Mouse (Mus musculus) kidney, postnatal 25 days (tissue): ENCODE results near the gene Fgfr2.
A peak's percentile ranks its signal among the peaks of the same experiment; 100 is the strongest.

ENCODE experiments used
- DNase-seq, 2 experiments: peaks; one replicate each; pipeline ENCODE4 v3.0.0; 2021; ENCODE audit warnings: mixed read lengths in 2 of 2

Gene Fgfr2

DNA sequence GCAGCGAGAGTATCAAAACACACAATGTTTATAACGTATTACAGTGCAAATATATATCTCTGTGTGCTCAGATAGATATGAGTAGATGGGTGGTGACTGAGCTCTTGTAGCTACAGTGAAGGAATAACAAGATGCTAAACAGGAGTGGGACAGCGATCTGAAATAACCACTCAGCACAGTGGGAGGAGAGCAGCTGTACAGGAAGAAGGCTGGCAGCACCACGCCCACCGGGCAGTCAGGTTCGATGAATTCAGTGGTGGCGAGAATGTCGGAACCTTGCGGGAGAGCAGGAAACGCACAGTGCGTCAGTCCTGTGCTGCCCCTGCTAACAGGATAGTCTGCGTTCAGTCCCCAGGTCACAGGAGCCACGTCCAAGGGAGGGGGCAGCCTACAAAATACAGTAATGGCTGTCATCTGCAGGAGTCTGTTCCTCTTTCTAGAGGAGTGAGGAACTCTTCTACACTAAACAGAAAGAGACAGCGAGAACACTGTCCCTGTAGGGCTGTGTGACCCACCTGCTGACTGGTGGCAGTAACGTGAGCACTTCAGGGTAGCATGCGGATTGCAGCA is 2219.6 kb downstream of the Fgfr2 start:
- no peak for DNase-seq

DNA sequence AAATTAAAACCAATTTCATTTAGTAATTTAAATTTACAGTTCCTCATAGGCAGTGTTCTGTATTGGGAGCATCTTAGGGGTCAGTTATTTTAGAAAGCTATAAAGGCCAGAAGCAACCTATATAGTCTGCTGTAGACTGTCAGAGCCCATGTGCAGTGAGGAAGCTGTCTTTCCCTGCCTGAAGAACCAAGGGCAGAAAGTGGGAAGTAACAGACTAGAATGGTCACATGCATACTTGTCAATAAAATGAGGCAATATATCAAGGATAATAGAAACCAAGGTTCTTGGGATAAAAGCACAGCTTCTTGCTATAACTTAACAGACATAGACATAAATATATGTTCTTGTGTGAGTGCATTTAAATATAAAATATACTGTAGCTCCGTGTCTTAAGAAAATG is 2220.2 kb downstream of the Fgfr2 start:
- DNase-seq = no peak

DNA sequence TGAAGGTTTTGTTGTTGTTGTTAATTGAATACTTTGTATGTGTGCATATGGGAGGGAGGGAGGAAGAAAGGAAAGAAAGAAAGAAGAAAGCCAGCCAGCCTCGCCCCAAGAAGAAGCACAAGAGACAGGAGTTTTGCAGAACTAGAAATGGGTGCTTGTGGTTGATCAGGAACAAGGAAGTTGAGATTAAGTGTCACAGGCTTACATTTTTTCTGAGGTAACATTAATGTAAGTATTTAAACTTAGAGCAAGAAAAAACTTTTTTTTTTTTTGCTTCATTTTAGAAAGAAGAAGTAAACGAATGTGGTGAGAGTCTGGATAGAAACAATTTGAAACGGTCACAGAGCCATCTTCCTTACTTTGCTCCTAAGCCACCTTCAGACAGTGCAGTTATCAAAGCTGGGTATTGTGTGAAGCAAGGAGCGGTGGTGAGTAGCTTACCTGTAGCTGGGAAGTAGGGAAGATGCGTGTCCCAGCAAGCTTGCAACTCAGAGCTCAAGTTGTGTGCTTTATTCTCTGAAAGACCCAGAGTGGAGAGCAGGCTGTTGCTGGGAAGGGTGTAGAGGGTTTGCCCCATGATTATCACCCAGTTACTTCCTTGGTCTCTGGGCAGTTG is 2222.8 kb downstream of the Fgfr2 start:
- DNase-seq = no peak

DNA sequence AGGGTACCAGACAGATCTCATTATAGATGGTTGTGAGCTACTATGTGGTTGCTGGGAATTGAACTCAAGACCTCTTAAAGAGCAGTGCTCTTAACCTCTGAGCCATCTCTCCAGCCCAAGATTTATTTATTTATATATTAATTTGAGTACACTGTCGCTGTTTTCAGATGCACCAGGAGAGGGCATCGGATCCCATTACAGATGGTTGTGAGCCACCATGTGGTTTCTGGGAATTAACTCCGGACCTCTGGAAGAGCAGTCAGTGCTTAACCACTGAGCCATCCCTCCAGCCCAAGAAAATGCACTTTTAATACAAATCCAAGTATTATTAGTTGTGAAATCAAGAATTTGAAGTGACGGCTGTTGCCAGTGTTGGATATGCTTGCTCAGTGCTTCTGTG is 2224.8 kb downstream of the Fgfr2 start:
- peak in 1 of 2 experiments; percentile 30 for DNase-seq

DNA sequence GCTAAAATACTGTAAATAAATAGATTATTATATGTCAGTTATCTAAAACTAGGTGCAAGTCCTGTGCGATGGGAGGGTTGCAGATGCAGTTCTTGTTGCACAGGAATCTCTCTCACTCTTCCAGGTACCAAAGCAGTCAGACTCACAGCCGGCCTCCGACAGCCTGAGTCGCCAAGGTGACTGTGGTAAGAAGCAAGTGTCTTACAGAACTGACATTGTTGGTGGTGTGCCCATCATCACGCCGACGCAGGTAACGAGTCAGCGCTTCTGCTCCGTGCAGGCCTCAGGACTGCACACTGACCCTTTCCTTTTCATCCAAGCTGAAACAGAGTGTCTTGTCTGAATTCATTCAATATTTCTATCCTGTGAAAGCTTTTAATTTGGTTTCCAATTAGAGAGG is 2225.9 kb downstream of the Fgfr2 start:
- no peak for DNase-seq

DNA sequence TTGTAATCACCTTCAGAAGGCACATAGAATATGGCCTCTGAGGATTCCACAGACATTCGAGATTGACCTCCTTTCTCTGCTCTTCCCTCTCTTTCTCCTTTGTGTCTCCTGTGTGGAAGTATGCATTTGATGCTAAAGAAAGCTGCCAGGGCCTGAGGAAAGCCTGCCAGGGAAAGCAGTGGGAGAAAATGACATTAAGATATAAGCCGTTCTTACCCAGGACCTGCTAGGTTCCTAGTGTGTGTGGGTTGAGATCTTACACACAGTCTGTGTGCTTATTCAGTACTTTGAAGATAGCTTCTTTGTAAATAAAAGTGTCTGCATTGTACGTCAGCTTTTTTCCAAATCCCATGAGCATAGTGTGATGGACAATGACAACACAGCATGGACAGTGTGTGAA is 2227.1 kb downstream of the Fgfr2 start:
- DNase-seq = no peak

DNA sequence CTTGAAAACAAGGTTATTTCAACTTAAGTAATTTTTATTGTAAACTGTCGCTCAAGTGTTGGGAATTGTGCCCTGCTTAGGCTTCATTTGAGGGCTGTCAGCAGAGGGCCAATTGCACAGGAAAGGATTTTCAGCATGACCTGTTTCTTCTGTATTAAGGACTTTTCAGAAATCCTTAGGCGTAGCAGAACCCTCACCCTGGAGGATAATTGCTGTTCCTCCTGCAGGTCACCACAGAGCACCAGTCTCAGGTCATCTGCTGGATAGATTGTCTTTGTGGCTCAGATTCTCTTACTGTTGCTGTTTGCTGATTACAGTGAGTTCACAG is 2227.6 kb downstream of the Fgfr2 start:
- no peak for DNase-seq

DNA sequence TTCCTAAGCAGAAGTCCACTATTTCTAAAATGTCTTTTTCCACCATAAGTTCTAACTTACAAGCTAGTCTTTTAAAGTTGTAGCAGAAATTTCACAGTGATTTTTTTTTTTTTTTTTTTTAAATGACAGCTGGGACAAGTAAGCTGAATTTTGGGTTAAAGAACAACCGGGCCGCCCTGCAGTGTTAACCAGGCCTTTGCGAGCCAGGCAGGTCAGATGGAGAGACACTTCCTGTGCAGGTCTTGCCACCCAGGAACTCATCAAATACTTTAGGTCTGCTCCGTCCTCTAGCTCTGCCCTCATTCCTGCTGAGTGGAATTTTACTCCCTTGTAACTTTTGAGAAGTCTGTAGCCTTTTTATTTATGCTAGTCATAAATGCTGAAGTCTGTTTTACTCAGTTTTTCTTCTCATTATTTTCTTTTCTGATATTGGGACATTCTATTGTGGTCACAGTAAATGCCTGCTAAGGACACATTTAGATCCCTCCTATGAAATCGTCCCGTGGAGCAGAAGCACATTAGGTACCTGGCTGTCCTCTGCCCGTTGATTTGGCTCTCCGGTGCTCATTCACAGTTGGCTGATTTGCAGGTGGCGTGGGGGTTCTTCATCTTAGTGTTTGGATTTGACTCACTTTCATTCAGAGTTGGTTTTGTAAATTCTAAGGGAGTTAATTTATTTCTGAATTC is 2228.1 kb downstream of the Fgfr2 start:
- DNase-seq = peak; percentile 68 to 84

DNA sequence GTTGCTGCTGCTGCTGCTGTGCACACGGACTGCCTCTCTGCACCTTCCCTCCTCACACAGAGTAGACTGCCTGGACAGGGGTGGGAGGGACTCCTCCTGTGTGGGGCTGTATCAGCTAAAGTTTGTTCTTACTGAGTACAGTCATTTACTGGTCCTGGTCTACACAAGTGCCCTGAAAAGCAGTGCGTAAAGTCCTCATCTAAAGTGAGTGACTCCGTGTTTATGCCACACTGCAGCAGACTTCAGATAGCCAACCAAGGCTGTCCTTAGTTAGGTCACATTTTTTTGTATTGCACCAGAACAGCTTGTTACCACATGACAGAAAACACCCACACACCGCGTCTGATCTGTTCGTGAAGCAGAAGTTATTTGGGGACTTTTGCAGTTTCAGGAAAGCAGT is 2230.2 kb downstream of the Fgfr2 start:
- DNase-seq = no peak

DNA sequence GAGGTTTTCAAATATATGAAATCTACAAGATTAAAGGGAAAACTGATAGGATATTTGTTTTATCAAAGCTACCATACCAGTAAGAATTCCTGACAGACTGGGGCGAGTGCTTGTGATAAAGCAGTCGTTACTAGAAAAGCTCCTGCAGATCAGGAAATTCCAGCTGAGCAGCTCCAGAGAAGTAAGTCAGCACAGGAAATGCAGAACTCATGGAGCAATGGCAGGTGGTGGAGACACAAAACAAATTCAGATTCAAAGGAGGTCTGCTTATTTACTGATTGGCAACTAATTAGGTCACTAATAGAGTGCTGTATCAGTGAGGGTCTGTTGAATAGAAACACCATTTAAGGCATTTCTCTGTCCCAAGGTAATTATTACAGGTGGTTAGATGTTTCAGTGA is 2232.3 kb downstream of the Fgfr2 start:
- no peak for DNase-seq

DNA sequence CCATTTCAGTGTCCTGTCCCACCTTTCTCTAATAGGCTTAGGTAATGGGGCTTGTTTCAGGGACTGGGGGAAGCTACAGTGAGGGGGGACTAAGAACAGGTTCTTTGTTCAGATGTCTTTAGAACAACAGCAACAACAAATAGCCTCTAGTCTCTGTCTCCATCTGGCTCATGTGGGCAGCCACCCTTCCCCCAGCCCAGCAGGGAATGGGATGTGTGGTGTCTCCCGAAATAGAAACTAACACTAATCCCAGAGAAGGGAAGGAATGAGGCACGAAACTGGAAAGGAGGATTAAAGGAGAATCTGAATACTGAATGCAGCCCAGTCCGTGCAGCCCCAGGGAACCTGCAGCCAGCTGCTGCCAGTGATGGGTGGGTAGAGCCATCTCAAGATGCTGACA is 2235.2 kb downstream of the Fgfr2 start:
- no peak for DNase-seq

DNA sequence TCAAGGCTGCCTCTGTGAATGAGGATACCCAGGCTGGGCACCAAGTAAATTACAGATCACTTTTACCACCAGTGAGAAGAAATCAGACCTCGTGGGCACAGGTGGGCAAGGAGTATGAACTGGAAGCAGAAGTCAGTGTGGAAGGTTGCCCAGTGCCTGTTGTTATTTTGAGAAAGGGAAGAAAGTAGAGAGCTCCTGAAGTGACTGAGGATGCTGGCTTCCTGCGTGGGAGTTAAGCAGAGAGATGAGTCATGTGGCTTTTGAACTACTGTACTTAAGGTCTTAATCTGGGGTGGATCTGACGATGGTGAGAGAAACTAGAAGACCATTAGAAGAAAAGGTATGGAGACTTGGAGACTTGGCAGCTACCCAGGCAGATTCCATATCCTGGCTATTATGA is 2236.9 kb downstream of the Fgfr2 start:
- no peak for DNase-seq

DNA sequence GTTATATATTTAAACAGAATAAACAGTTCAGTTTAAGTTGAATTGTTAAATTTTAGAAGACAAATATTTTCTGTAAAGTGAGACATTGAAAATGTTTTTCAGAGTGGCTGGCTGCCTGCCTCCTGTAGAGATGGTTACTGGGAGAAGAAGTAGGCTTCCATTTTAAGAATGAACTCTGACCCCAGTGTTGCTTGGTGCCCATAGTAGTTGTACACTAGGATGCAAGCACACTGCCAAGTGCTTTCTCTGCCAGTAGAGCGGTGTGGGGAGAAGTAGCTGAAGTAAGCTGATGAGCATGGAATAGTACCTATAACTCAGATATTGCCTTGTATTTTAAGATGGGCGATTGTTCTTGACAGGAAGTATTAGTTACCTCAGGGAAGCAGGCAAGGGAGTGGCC is 2239.0 kb downstream of the Fgfr2 start:
- DNase-seq = peak in 1 of 2 experiments; percentile 40

DNA sequence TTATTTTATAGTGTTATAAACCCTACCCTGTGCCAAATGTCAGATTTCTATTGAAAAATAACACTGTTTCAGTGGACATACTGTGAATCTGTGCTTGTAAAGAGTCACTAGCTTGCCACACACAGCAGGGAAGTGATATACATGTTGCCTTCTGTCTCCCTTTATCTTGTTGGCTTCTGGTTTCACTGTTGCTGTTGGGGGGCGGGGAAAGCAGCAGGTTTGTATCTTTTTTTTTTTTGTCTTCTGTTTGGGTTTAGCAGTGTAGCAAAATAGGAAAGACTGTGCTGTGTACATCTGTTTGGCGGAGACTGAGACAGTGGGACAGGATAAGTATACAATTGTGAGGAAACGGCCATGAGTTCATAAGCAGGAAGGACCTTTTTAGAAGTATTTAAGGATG is 2255.9 kb downstream of the Fgfr2 start:
- DNase-seq = no peak

DNA sequence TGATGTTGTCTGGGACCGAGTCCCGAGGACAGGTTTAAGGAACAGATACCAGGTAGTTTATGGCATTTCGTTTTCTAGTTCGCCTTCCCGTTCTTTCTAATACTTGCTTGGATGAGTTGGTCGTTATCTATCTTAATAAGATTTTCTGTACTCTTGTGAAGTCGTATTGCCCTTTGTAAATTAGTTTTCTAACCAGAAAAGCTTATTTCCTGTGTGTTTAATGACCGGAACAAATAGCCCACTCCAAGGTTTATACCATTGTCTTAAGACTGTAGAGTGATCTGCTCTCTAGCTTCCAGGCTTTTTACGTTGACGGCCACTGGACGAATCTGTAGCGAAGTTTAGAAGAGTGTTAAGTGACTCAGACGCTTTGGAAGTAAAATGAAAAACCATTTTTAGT is 2256.5 kb downstream of the Fgfr2 start:
- no peak for DNase-seq

DNA sequence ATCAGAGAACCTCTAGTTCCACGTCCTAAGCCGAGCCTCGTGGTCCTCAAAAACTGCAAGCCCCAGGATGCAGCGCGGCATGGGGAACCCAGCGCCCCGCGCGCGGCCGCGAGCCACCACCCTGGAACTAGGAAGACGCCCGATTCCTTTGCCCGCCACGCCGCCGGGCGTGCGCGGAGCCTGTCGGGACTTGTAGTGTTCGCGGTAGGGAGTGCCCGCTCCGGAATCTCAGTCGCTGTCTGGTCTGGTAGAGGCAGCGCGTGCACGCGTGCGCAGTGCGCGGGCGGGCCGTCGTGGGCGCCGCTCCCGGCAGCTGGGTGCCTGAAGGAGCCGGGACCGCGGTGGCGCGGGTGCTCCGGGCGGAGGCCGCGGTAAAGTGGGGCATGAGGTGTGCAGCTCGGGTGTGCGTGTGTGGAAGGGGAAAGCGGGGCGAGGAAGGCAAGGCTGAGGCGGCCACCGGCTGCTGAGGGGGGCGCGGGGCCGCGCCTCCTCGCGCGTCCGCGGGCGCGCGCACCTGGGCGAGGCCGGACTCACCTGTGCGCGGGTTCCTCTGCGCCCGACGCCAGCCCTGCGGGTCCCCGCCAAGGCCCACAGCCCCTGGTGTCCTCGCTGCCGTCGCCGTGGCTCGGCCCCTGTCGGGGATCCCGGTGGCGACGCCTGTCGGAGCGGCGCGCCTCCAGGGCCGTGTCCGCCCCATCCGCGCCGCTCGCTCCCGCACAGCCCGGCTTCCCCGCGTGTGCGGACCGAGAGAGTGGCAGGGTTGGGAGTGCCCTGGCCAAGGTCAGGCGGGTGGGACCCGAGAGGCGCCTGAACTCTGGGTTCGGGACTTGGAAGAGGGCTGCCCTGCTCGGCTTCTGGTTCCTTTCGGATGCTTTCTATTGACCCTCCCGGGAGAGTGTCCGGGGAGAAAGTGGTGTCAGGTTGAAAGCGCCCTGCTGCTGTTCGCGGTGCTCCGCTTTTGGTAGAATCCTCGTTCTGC is 2257.2 kb downstream of the Fgfr2 start, which contains the start of gene Plekha1:
Gene Plekha1 (plus strand): TSS at position 144 of the 979 bp plus-strand sequence.
- DNase-seq = peak; percentile 95 to 99

DNA sequence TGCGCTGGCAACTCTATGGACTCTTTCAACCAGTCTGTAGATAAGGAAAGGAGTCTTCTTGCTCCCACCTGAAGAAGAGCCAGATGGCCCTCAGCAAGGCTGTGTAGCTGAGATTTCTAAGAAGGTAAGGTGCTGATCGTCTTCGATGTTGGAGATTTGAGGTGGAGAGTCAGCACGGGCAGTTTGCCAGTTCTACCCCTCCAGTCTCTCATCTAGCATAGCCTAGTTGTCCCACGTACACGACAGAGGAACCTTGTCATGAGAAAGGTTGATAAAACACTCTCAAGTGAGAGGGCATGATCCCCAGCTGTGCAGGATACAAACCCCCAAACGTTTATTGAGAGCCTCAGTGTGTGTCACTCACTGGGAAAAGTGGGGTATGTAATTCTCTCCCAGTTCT is 2258.4 kb downstream of the Fgfr2 start:
- DNase-seq = no peak

DNA sequence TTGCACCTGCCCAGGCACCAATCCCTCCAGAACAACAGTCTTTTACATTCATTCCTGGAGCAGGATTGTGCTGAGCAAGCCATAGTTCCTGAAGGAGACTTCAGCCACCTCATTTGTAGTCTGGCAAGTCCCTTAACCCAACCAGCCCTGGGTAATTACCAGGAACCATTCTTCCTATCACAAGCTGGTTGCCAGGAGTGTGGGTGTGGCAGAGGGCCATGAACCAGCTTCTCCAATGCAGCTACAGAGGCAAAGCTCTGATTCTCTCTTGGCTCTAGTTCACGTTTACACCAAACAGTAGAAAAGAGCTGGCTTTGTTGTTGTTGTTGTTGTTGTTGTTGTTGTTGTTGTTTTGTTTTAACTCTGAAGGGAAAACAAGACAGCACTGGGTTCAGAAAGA is 2260.6 kb downstream of the Fgfr2 start:
- peak; percentile 25 to 56 for DNase-seq

DNA sequence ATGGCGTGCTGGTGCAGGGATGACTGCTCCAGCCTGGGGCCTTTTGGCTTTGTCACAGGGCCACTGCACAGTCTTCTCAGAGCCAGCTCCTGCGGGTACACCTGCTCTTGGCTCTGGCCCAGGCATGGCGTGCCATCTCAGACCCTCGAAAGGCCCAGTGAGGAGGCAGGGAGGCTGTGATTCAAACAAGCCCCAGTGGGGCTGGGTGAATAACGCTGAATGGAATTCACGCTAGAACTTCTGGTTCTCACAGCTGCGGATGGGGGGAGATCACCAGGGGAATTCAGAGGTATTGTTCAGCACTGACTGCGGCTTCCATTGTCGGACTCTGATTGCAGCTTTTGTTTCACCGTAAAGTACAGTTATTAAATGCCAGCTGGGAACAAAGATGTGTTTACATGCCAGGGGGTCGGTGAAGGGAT is 2262.4 kb downstream of the Fgfr2 start:
- peak; percentile 26 to 68 for DNase-seq

DNA sequence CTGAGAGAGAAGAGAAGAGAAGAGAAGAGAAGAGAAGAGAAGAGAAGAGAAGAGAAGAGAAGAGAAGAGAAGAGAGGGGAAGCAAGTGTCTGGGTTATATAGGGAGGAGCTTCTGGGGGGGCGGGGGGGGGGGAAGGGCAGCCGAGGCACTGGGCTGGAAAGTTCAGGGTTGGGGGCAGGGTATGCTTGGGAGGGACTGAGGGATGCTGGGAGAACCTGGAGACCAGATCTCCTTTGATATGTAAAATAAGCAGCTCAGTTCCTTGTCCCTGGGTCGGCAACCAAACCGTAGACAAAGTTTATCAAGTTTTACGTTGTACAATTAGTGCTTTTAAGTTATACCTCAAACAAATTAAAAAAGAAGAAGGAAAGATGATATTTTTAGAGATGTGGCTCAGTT is 2263.2 kb downstream of the Fgfr2 start:
- DNase-seq = no peak

DNA sequence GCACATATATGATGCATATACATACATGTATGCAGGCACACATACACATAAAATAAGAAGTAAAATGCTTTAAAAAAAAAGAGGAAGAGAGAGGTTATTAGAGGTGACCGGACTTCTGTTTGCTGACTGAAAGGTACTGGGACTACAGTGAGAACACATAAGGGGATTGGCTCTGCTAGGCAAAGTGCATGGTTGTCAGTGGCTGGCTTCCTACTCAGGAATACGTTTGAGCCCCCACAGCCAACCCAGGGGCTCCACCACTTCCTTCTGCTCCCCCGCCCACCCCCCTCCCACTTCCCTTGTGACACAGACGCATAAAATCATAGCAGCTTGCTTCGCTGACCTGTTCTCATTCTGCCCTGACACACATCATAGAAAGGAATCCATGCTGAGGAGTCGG is 2265.2 kb downstream of the Fgfr2 start:
- no peak for DNase-seq

DNA sequence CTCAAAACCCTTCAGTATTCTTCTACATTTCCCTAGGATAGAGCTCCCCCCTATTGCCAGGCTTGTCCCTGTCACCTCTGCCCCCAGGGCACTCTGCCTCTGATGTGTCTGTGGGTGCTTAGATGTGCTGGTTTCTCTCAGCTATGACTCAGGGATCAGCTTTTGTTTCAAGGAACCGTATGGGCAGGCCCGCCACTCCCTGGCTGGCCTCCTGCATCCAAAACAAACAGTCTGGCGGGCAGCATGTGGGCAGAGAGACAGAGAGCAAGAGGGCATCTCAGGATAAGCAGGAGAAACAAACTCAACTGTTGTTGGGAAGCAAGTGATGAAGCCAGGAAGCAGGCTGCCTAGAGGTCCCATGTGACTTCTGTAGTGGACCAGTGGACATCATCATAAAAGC is 2267.5 kb downstream of the Fgfr2 start:
- DNase-seq = peak; percentile 41 to 67

DNA sequence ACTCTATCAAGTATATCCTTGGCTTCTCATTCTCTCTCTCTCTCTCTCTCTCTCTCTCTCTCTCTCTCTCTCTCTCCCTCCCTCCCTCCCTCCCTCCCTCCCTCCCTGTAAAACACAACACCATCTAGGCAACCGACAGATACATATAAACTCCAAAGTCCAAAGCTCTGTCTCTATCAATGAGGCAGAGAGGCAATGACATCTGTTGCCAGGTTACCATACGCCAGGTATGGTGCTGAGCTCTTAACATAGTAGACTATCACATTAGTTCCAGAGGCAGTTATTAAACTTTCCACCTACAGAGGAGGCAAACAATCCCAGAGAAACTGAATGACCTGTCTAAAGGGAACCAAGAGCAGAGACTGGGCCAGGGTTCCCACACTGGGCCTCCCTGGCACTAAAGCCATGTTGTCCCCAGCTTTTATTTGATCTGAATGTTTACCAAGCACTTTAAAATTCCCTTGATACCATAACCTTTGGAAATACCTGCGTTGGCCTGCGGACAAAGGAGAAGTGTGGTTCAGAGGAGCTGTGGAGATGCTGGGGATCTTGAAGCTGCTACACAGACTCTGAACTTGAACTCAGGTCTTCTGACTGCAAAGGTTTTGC is 2268.4 kb downstream of the Fgfr2 start:
- no peak for DNase-seq
